Mouse (Mus musculus) erythroblast, embryonic 14.5 days (primary cell): ENCODE measurements at regions not wholly inside any gene's neighbourhood (a gene's known extent, or its start where the extent isn't known, plus 50 kb on each side); places are given as distances from the start of the nearest gene placed in this dataset.

ENCODE experiments used
- H3K27me3 ChIP-seq: 2 replicates; pipeline ENCODE4 v1.6.1; 2012; ENCODE audit warnings: inconsistent platforms; ENCODE audit not compliant: control insufficient read depth
- H3K36me3 ChIP-seq: 2 replicates; pipeline ENCODE4 v1.6.1; 2012; ENCODE audit warnings: mild to moderate bottlenecking, inconsistent platforms; ENCODE audit not compliant: control insufficient read depth
- H3K4me1 ChIP-seq: 2 replicates; pipeline ENCODE4 v1.6.1; 2012; ENCODE audit warnings: inconsistent platforms; ENCODE audit not compliant: control insufficient read depth
- H3K4me3 ChIP-seq: replicated peaks from 2 replicates; pipeline ENCODE3; 2012; ENCODE audit warnings: moderate library complexity, mild to moderate bottlenecking, inconsistent platforms
- H3K9me3 ChIP-seq: 2 replicates; pipeline ENCODE4 v1.6.1; 2012; ENCODE audit warnings: low read length, inconsistent platforms, mixed read lengths; ENCODE audit not compliant: control insufficient read depth
- GATA1 ChIP-seq: IDR thresholded peaks from 2 replicates; pipeline ENCODE4 v1.6.1; 2012; ENCODE audit warnings: low read length, inconsistent platforms, mixed read lengths
- TAL1 ChIP-seq: IDR thresholded peaks from 3 replicates; pipeline ENCODE4 v1.6.1; 2012; ENCODE audit warnings: low read length, inconsistent platforms, mixed read lengths

DNA sequence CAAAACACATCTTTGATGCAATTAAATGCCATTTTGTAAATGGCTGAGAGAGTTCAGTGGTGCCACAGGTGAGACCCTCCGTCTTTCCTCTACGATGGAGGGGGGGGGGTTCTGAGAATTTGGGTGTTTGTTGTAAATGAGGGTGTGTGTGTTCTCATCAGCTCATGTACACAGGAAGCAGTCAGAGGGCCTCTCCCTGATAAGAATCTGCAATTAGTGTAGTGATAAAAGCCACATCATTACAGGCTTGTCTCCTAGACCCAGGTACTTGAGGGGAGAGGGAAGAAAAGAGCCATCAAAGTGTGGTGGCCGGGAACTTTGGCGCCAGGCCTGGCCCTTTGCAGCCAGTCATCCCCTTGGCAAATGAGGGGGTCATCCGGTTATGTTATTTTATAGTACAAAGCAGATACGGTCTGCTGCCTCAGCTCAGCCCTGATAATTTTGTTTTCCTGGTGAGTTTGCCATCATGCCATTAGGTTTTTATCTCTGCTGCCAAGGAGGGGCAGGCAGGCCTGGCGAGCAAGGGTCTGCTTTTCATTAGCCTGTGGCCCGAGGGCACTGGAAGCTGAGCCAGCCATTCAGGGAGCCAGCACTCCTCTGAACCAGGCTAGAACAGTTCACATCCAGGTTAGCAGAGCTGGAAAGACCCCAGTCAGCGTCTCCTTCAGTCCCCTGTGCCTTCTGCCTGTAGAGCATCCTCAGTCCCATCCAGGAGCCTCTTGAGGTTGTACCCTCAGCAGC, 59.7 kb downstream of the H2al1j start:
- Histone ChIP-seq H3K9me3 (no peaks in the 10 kb centered on the region), H3K36me3 (no peaks in the 10 kb centered on the region), H3K4me3 (no peak overlapping the region)

GRCm38 (mm10) chrX:11388860-11389259, 61.2 kb downstream of the H2al1j start:
- Histone ChIP-seq H3K4me1 (no peaks in the 10 kb centered on the region), H3K4me3 (no peak overlapping the region), H3K9me3 (no peaks in the 10 kb centered on the region), H3K36me3 (no peaks in the 10 kb centered on the region), H3K27me3 (no peaks in the 10 kb centered on the region)
- TF ChIP-seq GATA1 (no peak), TAL1 (no peak)

More for the DNA sequence above, 59.7 kb downstream of the H2al1j start:
- no peaks in the 10 kb centered on the region for H3K27me3 ChIP-seq
- no peak for TF ChIP-seq GATA1
- TF ChIP-seq TAL1, result no peak
- no peaks in the 10 kb centered on the region for H3K4me1 ChIP-seq

GRCm38 (mm10) chrX:11400406-11400805, 72.8 kb downstream of the H2al1j start:
- TF ChIP-seq GATA1 (no peak), TAL1 (no peak)
- Histone ChIP-seq H3K9me3 (peaks cover 2% of the 10 kb centered on the region; the same call in 1 of the 2 replicates), H3K27me3 (no peaks in the 10 kb centered on the region), H3K4me3 (no peak overlapping the region), H3K36me3 (no peaks in the 10 kb centered on the region), H3K4me1 (no peaks in the 10 kb centered on the region)

GRCm38 (mm10) chrX:11404369-11404768, 76.7 kb downstream of the H2al1j start:
- Histone ChIP-seq H3K36me3 (no peaks in the 10 kb centered on the region), H3K27me3 (no peaks in the 10 kb centered on the region), H3K4me1 (no peaks in the 10 kb centered on the region), H3K9me3 (peaks cover 2% of the 10 kb centered on the region; the same call in 1 of the 2 replicates), H3K4me3 (no peak overlapping the region)
- TF ChIP-seq GATA1 (no peak), TAL1 (no peak)

- H3K36me3 ChIP-seq, result no peaks in the 10 kb centered on the region
- H3K9me3 ChIP-seq, result no peaks in the 10 kb centered on the region
- no peaks in the 10 kb centered on the region; the same call in 1 of the 2 replicates for H3K4me1 ChIP-seq
- H3K27me3 ChIP-seq, result no peaks in the 10 kb centered on the region
- no peak for TF ChIP-seq GATA1
- no peak for TF ChIP-seq TAL1
- no peak overlapping the region for H3K4me3 ChIP-seq
These were observed 84.7 kb downstream of the H2al1j start for GRCm38 (mm10) chrX:11412316-11412826.

DNA sequence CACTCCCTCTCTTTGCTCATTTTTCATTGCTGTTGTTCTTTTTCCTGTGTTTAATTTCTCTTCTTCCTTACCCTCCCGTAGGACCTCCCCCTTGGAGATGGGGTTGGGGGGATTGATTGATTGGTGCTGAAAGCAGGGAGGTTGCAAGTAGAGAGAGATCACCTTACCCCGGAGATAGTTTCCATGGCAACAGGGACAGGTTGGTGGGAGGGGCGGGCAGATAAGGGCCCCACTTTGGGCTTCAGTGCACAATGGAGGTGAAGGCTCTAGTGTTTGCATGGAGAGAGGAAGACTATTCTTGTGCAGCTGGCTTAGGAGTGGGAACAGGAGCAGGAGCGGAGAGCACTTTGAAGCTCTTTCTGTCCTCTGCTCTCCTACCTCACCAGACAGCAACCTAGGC, 88.0 kb downstream of the H2al1j start:
- H3K27me3 ChIP-seq, result no peaks in the 10 kb centered on the region; the same call in 1 of the 2 replicates
- no peak for TF ChIP-seq GATA1
- no peak for TF ChIP-seq TAL1
- H3K4me1 ChIP-seq, result no peaks in the 10 kb centered on the region; the same call in 1 of the 2 replicates
- H3K4me3 ChIP-seq, result no peak overlapping the region
- no peaks in the 10 kb centered on the region for H3K9me3 ChIP-seq
- H3K36me3 ChIP-seq, result no peaks in the 10 kb centered on the region

DNA sequence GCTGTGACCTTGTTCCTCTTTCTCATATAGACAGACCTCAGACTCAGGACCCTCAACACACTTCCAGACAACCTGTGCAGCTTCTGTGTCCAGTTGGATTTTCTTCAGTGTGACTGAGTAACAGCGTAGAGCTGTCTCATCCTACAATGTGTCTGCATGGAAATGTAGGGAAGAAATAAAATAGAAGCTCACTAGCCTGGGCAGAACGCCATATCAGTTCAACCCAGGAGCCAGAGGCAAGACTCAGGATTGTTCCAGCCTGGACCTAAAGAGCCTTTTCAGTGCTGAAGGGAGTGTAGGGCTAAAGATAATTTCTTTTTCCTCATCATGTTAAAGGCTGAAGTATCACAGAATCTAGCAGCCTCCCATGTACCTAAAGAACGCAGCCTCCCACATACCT, 88.9 kb downstream of the H2al1j start:
- no peak for TF ChIP-seq GATA1
- no peak for TF ChIP-seq TAL1
- Histone ChIP-seq H3K4me1 (no peaks in the 10 kb centered on the region; the same call in 1 of the 2 replicates), H3K27me3 (no peaks in the 10 kb centered on the region; the same call in 1 of the 2 replicates), H3K4me3 (no peak overlapping the region), H3K36me3 (no peaks in the 10 kb centered on the region), H3K9me3 (no peaks in the 10 kb centered on the region)

- no peak for TF ChIP-seq GATA1
- TF ChIP-seq TAL1, result no peak
- Histone ChIP-seq H3K27me3 (no peaks in the 10 kb centered on the region; the same call in 1 of the 2 replicates), H3K36me3 (no peaks in the 10 kb centered on the region), H3K4me3 (no peak overlapping the region), H3K9me3 (no peaks in the 10 kb centered on the region), H3K4me1 (no peaks in the 10 kb centered on the region; the same call in 1 of the 2 replicates)
These were observed 90.2 kb downstream of the H2al1j start for GRCm38 (mm10) chrX:11417861-11418260.

GRCm38 (mm10) chrX:11418261-11418660, 90.6 kb downstream of the H2al1j start:
- no peak overlapping the region for H3K4me3 ChIP-seq
- no peaks in the 10 kb centered on the region for H3K36me3 ChIP-seq
- H3K4me1 ChIP-seq, result no peaks in the 10 kb centered on the region; the same call in 1 of the 2 replicates
- no peaks in the 10 kb centered on the region; the same call in 1 of the 2 replicates for H3K27me3 ChIP-seq
- H3K9me3 ChIP-seq, result no peaks in the 10 kb centered on the region
- TF ChIP-seq TAL1 (no peak), GATA1 (no peak)
